Mouse (Mus musculus) cerebellum, postnatal 14 days (tissue): ENCODE measurements at regions not wholly inside any gene's neighbourhood (a gene's known extent, or its start where the extent isn't known, plus 50 kb on each side); places are given as distances from the start of the nearest gene placed in this dataset.

ENCODE experiments used
- DNase-seq, 2 experiments: peaks; one replicate each; pipeline ENCODE4 v3.0.0; 2021; ENCODE audit warnings: mixed read lengths in 2 of 2

DNA sequence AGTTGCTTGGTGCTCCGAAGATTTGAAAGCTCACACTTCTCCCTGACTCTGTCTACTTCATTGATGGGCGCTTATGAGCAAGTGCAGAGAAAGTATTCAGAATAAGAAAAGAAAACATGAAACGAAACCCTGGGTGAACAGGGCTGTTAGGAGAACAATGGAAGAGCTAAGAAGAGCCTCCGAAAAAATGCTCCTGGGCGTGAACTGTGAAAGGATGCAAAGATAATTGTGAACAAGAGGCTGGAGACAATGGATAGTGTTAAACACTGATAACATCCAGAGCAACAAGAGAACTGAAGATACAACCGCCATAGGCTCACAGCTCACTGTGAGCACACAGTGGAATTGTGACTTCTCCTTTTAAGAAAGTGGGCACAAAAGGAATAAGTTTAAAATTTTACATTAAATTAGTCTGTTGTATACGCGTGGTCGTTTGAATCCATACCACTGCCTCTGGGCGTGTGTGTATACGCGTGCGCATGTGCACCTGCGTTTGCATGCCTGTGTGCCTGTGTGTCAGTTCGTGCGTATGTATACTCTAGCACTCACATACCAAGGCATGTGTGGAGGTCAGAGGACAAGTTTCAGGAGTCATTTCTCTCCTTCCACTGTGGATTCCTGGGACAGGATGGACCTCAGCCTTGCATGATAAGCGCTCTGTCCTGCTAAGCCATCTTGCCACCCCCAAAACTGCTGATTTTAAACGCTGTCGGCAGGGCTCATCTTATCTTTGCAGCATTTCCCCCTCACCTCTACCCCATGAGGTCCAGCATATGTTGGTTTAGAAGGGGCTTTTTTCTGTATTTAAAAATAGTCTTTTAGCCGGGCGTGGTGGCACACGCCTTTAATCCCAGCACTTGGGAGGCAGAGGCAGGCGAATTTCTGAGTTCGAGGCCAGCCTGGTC, 113.0 kb upstream of the 1700016C15Rik start:
- DNase-seq, result no peak

DNA sequence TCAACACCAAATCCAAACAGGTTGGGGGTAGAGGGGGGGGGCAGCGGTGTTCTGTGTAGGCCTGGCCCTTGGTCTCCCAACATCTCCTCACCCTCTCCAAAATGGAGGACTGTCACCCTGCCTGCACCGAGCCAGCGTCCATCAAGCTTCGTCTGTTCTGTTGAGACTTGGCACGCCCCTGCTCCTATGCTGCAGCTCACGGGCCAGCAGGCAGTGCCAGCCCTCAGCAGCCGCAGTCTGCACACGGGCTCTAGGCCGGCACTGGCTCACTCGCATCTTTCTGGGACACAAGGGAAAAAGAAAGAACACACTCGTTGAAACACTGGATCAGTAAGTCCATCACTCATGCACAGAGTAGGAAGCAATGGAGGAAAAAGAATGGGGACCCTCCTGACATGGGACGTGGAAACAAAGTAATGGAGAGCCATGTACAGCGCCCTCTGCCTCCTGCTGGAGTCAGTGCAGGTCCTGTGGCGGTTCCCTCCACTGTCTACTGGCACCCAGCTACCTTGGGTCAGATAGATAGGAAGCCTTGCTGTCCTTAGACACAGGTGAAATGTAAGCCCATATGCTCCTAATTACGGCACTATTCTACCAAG, 109.0 kb upstream of the 1700016C15Rik start:
- peak; percentile 81 to 85 for DNase-seq

- DNase-seq, result peak; percentile 32 to 33
These were observed 107.6 kb upstream of the 1700016C15Rik start for GRCm38 (mm10) chr1:177621854-177622590.

DNA sequence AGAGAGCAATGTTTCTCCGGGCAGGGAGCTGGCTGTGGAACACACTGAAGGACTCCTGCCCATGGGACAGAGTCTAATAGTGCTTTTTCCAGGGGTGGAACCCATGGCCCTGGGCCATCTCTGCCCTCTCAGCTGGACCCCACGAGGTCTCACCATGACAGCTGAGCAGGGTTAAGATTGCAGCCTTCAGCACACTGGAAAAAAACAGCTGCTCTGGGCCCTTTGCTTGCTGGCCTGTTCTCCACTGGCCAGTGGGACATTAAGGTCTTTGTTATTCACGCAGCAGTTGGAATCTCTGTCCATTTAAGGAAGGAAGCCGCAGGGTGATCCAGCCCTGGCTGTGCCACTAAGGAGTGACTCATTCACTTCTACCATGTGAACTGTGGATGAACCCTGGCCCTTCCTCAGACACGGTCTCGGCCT, 106.3 kb upstream of the 1700016C15Rik start:
- DNase-seq, result peak; percentile 30 to 37

DNA sequence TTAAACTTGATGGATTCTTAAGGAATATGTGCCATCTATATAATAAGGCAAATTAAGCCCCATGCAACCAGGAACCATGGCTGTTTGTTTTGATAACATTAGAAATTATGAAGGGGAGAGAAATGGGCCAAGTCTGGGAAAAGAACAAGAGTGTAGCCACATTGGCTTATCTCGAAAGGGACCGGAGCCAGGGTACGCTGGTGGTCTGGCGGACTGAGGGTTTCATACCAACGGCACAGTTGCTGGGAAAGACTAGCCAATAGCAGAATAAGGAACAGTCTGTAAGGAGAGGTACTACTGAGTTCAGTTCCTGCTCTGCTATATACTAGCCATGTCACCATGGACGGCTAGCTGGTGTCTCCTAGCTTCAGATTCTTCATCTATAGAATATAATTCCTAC, 105.9 kb upstream of the 1700016C15Rik start:
- DNase-seq, result peak; percentile 40 to 43

GRCm38 (mm10) chr1:177627814-177628213, 101.8 kb upstream of the 1700016C15Rik start:
- DNase-seq, result no peak

DNA sequence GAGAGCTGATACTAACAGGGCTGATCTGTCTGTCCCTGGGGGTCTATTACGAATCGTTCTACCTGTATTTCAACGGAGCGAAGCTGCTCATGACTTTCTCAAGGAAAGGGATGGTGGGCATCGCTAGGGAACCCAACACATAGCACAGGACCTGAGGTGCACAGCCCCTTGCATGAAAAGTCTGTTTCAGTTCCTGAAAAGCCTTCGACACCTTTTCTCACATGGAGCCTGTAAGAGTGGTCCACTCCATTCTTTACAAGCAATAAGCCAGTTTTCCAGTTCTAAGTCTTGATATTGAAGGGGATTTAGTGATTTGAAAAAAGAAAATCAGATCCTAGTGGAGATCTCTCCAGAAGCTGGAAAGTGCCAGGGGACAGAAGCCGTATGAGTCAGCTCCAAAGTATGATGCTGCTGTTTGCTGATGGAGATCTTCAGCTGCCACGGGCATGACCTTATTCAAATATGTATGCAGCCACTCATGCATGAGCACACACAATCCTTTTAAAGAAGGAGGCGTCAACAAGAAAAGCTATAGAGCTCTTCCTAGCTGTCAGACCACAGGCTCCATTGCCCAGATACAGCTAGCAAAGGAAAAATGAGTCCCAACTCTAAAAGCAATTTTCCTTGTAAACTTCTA, 95.5 kb upstream of the 1700016C15Rik start:
- no peak for DNase-seq

DNA sequence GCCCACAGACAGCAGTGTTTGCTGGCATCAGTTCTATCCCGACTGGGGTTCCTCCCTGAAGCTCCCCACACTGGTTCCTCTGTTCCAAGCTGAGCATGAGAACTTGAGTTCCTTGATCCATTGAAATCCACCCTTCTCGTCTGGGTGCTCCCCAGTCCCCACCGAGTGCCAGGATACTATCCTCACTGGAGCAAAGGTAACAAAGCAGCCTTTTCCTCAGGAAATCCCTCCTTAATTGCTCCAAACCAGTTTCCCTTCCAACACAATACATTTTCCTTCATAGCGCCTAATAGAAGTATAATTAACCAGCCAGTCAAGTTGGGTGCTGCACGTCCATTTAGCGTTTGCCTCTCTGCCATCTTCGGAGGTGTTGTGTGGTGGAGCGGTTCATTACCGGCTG, 92.6 kb upstream of the 1700016C15Rik start:
- no peak for DNase-seq

DNA sequence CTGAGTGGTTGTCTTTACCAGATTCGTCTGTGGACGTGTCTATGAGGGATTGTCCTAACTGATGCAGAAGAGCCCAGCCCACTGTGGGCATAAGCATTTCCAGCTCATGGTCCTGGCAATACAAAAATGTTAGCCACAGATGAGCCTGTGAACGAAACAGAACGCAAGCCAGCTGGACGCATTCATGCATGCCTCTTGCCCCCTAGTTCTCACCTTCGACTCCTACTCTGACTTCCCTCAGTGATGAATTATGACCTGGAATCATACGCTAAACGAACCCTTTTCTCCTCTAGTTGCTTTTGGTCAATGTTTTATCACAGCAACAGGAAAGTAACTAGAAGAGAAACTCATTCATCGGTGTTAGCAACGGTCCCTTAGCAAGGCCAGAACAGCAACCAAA, 91.2 kb upstream of the 1700016C15Rik start:
- no peak for DNase-seq

DNA sequence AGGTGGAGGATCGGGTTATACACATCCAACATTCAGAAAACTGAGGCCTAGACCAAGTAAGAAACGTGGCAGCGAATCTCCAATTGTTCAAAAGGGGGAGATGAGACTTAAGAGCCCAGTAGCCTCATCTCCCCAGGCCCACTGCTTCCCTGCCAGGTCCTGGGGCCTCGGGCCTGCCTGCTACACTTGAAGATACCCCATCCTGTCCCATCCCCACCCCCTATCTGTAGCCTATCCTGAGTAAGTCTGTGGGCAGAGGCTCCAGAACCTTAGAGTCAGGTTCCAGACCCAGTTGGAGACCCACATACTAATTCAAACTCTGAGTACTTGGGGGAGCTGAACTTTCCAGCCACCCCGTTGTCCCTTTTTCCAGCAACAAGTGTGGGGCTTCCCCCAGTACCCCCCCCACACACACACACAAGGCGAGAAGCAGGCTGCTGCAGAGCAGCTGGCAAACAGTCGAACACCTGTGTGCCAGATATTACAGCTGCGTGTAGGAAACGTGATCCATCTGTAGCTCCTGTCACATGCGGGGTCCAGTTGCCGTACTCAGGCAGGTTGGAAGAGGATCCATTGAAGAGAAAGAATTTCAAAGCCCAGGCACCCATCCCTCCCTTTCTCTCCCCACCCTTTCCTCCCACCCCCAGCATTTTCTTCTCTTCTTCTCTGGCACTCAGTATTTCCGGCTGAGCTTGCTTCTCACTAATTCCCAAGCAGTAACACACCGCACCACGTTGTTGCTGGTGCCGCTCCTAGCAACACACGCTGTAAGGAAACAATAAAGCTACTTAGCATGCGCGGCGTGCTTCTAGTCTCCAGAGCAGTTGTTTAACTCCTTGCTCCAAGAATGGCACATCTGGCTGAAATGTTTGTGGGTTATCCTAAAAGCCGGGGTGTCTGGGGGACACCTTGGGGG, 89.4 kb upstream of the 1700016C15Rik start:
- no peak for DNase-seq

GRCm38 (mm10) chr1:177642712-177643467, 86.7 kb upstream of the 1700016C15Rik start:
- no peak for DNase-seq

GRCm38 (mm10) chr1:177643662-177644061, 86.0 kb upstream of the 1700016C15Rik start:
- peak; percentile 83 to 87 for DNase-seq

- DNase-seq, result no peak
These were observed 85.4 kb upstream of the 1700016C15Rik start for GRCm38 (mm10) chr1:177644214-177644613.

DNA sequence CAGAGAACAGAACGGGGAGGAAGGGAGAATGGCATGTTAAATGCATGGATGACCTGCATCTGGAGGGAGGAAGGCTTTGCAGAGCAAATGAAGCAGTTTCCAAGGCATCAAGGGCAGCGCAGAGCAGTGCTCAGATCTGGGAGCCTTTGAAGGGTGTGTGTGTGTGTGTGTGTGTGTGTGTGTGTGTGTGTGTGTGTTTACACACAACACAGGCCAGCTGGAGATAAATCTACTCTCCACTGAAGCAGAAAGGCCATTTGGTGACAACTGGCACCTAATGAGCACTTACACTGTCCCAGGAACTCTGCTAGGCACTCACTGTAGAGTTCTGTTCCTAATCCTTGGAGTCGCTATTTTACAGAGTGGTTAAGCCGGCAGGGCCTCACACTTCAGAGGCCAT, 84.3 kb upstream of the 1700016C15Rik start:
- peak in 1 of 2 experiments; percentile 29 for DNase-seq

DNA sequence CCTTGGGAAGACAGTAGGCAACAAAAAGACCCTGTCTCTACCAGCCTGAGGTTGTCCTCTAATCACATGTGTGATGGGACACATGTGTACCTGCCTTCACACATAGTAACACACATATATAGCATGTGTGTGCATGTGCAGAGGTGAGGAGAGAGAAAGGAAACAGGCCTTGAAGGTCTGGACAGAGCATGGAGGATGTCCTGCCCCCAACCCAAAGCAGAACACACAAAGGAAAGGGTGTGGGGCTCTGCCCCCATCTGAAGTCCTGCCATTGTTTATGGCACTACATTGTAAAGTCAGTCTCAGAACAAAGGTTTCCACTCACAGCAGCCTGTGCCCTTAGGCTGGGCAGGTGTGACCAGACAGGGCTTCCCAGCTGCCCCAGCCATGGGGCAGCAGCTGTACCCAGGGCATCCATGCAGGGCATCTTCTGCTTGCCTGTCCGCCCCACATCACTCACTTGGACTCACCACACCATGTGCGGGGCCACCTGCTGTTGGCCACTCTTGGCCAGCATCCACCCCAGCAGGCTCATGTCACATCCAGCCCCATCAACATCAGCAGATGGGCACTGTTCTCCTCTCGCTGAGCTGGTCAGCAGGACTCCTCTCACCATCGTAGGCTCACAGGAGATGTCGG, 83.6 kb upstream of the 1700016C15Rik start:
- peak; percentile 59 to 68 for DNase-seq

GRCm38 (mm10) chr1:177647876-177648275, 81.7 kb upstream of the 1700016C15Rik start:
- DNase-seq, result no peak

DNA sequence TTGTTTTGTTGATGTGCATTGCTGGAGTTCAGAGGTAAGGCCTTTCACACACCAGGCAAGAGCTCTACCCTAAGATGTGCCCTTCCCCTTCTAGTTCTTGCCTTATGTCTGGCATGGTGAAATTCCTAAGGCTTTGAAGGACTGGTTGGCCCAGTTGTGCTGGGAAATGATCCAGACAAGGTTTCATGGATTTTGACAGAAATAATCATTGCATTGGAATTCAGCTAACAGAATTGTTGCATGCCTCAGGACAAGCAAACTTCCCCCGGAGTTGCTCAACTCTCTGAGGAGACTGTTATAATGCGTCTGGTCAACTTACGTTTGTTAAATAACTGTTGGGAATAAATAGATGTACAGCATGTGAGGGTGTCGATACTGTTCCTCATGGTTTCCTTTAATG, 80.6 kb upstream of the 1700016C15Rik start:
- DNase-seq, result no peak

GRCm38 (mm10) chr1:177651219-177651618, 78.4 kb upstream of the 1700016C15Rik start:
- DNase-seq, result no peak

DNA sequence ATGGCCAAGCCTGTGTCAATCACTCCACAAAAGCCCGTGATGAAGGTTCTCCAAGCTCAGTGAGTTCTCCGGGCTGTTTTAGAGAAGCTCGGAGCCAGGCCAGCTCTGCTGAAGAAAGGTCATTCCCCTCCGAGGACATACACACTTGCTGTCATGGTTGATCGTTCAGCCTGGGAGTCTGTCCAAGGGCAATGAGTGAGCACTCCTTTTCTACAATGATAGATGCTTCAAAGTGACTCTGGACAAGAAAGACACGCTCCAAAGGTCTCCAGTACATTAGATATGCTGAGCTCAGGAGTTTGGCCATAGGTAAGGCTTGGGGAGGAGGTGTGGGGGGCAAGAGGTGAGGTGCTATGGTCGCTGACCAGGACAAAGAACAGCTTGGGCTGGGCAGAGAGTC, 66.5 kb upstream of the 1700016C15Rik start:
- DNase-seq, result no peak

DNA sequence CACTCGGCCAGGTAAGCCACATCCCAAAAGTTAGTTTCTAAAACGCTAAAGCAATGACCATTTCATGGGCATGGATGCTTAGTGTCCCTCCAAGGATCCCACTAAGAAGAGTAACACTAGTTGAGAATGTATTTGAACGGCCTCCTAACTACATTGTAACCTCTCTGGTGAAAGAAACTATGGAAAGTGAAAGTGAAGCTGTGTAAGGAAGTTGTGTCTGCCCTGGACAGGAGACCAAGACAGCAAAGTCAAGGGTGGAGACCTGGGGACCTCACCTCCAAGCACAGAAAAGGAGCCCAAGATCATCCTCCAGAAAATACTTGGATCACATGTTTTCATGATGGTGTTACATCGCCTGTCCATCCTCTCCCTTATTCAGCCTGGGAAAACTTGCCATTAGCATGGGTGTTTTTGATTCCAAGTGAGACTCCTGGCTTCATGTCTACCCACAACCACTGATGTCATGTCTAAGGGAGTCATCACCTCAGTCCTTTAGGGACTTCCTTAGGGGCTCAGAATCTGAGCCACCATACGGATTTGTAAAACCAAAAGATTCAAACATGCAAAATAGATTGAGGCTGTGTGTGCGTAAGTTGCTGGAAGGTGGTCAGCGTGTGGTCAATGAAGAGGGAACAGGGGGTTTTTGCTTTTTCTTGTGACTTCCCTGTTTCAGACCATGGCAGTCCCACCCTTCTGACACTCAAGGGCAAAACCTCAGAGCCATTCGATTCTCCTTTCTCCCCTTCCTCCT, 62.4 kb upstream of the 1700016C15Rik start:
- DNase-seq, result no peak
